Mouse (Mus musculus) neural tube, embryonic 12.5 days (tissue): ENCODE measurements around the gene Gstm1. TPM values are rescaled to one million over a fixed set of nuclear protein-coding genes. Genes with fewer than 3 reads are reported as not detected.
"Not testable (repeated sequence)": the region's sequence is repeated elsewhere in the genome, so short reads cannot be mapped to it uniquely, and the experiment has no call there.

Experiments
- ATAC-seq: fragments of 200-750 bp; cut with Nextera tagmentation; 2 replicates; pipeline ENCODE4 v1.8.0; 2017; ENCODE audit warnings: low read depth, mild to moderate bottlenecking, moderate TSS enrichment, moderate library complexity; ENCODE audit not compliant: low FRiP score
- H3K27ac ChIP-seq: fragments of 300-500 bp; sonication (generic); 2 replicates; pipeline ENCODE4 v1.5.1; 2016
- H3K27me3 ChIP-seq: fragments of 300-500 bp; sonication (generic); replicated peaks from 2 replicates; pipeline ENCODE4 v1.6.1; 2016; ENCODE audit warnings: mild to moderate bottlenecking
- H3K36me3 ChIP-seq: fragments of 300-500 bp; sonication (generic); 2 replicates; pipeline ENCODE4 v1.6.1; 2016; ENCODE audit warnings: mild to moderate bottlenecking
- H3K4me1 ChIP-seq: fragments of 300-500 bp; sonication (generic); 2 replicates; pipeline ENCODE4 v1.6.1; 2016
- H3K4me2 ChIP-seq: fragments of 300-500 bp; sonication (generic); replicated peaks from 2 replicates; pipeline ENCODE4 v1.6.1; 2016; ENCODE audit warnings: mild to moderate bottlenecking
- H3K4me3 ChIP-seq: fragments of 300-500 bp; sonication (generic); 2 replicates; pipeline ENCODE4 v1.5.1; 2016
- H3K9ac ChIP-seq: fragments of 300-500 bp; sonication (generic); 2 replicates; pipeline ENCODE4 v1.6.1; 2016; ENCODE audit warnings: mild to moderate bottlenecking
- H3K9me3 ChIP-seq: fragments of 300-500 bp; sonication (generic); 2 replicates; pipeline ENCODE4 v1.6.1; 2016; ENCODE audit warnings: mild to moderate bottlenecking
- WGBS: fragments of 180-500 bp; shearing (Covaris S2); methylation state at CpG from one replicate; pipeline ENCODE4 v1.1.7; 2016; 5-methylcytosine and 5-hydroxymethylcytosine counted together
- polyA plus RNA-seq: library from polyadenylated mRNA; unstranded; fragments of >200 nt; fragmentation: Nextera tagmentation; extraction: Ambion mirVana; gene quantifications from 2 replicates; pipeline ENCODE4 v1.2.1, GENCODE M21; 2016

Gene Gstm1
- polyA plus RNA-seq, 1 experiment from 2014 or later, result 24.8 TPM

- no peak overlapping the region for H3K9ac ChIP-seq
- no peaks in the 10 kb centered on the region for H3K27me3 ChIP-seq
- no peaks in the 10 kb centered on the region for H3K9me3 ChIP-seq
- ATAC-seq, result no peak
- no peaks in the 10 kb centered on the region for H3K36me3 ChIP-seq
- H3K4me2 ChIP-seq, result no peak overlapping the region
- no peak overlapping the region for H3K4me3 ChIP-seq
- H3K27ac ChIP-seq, result no peak overlapping the region
- WGBS, result 90% methylated on average over 4 of the region's 4 CpGs
- peaks cover 12% of the 10 kb centered on the region for H3K4me1 ChIP-seq
These were observed 4.4 kb downstream of the Gstm1 start for GRCm38 (mm10) chr3:108013331-108013871.

GRCm38 (mm10) chr3:108011558-108011957, 6.2 kb downstream of the Gstm1 start:
- Histone ChIP-seq H3K36me3 (no peaks in the 10 kb centered on the region), H3K4me3 (no peak overlapping the region), H3K27ac (no peak overlapping the region), H3K9ac (no peak overlapping the region), H3K9me3 (no peaks in the 10 kb centered on the region), H3K27me3 (no peaks in the 10 kb centered on the region), H3K4me2 (no peak overlapping the region), H3K4me1 (peaks cover 4% of the 10 kb centered on the region; the same call in 1 of the 2 replicates)
- ATAC-seq, result peak; percentile 51; the same call in 1 of the 2 replicates
- 55% methylated on average over 3 of the region's 3 CpGs for WGBS

- no peaks in the 10 kb centered on the region for H3K36me3 ChIP-seq
- no peak overlapping the region for H3K27ac ChIP-seq
- 79% methylated on average over 2 of the region's 2 CpGs for WGBS
These were observed 7.5 kb downstream of the Gstm1 start for GRCm38 (mm10) chr3:108010286-108010685.

GRCm38 (mm10) chr3:108002021-108002420, 15.8 kb downstream of the Gstm1 start:
- no peak for ATAC-seq
- WGBS, result 91% methylated on average over 8 of the region's 8 CpGs
- no peak overlapping the region for H3K4me3 ChIP-seq
- H3K4me1 ChIP-seq, result no peaks in the 10 kb centered on the region
- H3K36me3 ChIP-seq, result no peaks in the 10 kb centered on the region
- H3K9ac ChIP-seq, result no peak overlapping the region
- no peaks in the 10 kb centered on the region for H3K9me3 ChIP-seq
- no peak overlapping the region for H3K27ac ChIP-seq
- no peak overlapping the region for H3K4me2 ChIP-seq
- H3K27me3 ChIP-seq, result no peaks in the 10 kb centered on the region

More at GRCm38 (mm10) chr3:108010286-108010685, 7.5 kb downstream of the Gstm1 start:
- H3K9ac ChIP-seq, result no peak overlapping the region
- H3K4me3 ChIP-seq, result no peak overlapping the region
- no peak for ATAC-seq
- H3K27me3 ChIP-seq, result no peaks in the 10 kb centered on the region
- no peak overlapping the region for H3K4me2 ChIP-seq
- peaks cover 4% of the 10 kb centered on the region; the same call in 1 of the 2 replicates for H3K4me1 ChIP-seq
- no peaks in the 10 kb centered on the region for H3K9me3 ChIP-seq

- H3K27me3 ChIP-seq, result no peaks in the 10 kb centered on the region
- H3K9me3 ChIP-seq, result no peaks in the 10 kb centered on the region
- ATAC-seq, result no peak
- no peaks in the 10 kb centered on the region for H3K4me1 ChIP-seq
- no peak overlapping the region for H3K9ac ChIP-seq
- no peaks in the 10 kb centered on the region for H3K36me3 ChIP-seq
- no peak overlapping the region for H3K4me3 ChIP-seq
- no peak overlapping the region for H3K27ac ChIP-seq
- 88% methylated on average over 3 of the region's 3 CpGs for WGBS
- no peak overlapping the region for H3K4me2 ChIP-seq
These were observed 18.3 kb downstream of the Gstm1 start for GRCm38 (mm10) chr3:107999491-107999890.

- Histone ChIP-seq H3K9ac (no peak overlapping the region), H3K4me2 (no peak overlapping the region), H3K4me3 (no peak overlapping the region), H3K36me3 (no peaks in the 10 kb centered on the region), H3K27me3 (no peaks in the 10 kb centered on the region), H3K4me1 (no peaks in the 10 kb centered on the region), H3K27ac (no peak overlapping the region), H3K9me3 (no peaks in the 10 kb centered on the region)
- no peak for ATAC-seq
- WGBS, result 83% methylated on average over 3 of the region's 3 CpGs
These were observed 19.2 kb downstream of the Gstm1 start for GRCm38 (mm10) chr3:107998591-107998990.

GRCm38 (mm10) chr3:107996576-107996975, 21.2 kb downstream of the Gstm1 start:
- 88% methylated on average over 4 of the region's 4 CpGs for WGBS

GRCm38 (mm10) chr3:107995974-107996373, 21.8 kb downstream of the Gstm1 start:
- H3K9me3 ChIP-seq, H3K27me3 ChIP-seq, H3K4me1 ChIP-seq, ATAC-seq, H3K4me3 ChIP-seq, H3K27ac ChIP-seq, H3K36me3 ChIP-seq, H3K4me2 ChIP-seq, H3K9ac ChIP-seq: not testable (repeated sequence)
- WGBS, result 63% methylated on average over 2 of the region's 2 CpGs

More at GRCm38 (mm10) chr3:107996576-107996975, 21.2 kb downstream of the Gstm1 start:
- H3K4me1 ChIP-seq, result no peaks in the 10 kb centered on the region
- no peaks in the 10 kb centered on the region for H3K27me3 ChIP-seq
- H3K27ac ChIP-seq, result no peak overlapping the region
- H3K9ac ChIP-seq, result no peak overlapping the region
- H3K4me2 ChIP-seq, result no peak overlapping the region
- no peaks in the 10 kb centered on the region for H3K36me3 ChIP-seq
- no peak for ATAC-seq
- no peaks in the 10 kb centered on the region for H3K9me3 ChIP-seq
- H3K4me3 ChIP-seq, result no peak overlapping the region

GRCm38 (mm10) chr3:107986041-107986562, 31.7 kb downstream of the Gstm1 start, which contains the start of gene Gstm2:
Gstm2 (minus strand) TSS chr3:107986453.
- Histone ChIP-seq H3K4me3 (no peak within 1 kb of the TSS), H3K9me3 (no peaks in the 10 kb centered on the region), H3K4me1 (no peaks in the 10 kb centered on the region), H3K4me2 (no peak within 1 kb of the TSS; the same call in 1 of the 2 replicates), H3K36me3 (no peaks in the 10 kb centered on the region), H3K27ac (no peak within 1 kb of the TSS), H3K9ac (no peak within 1 kb of the TSS), H3K27me3 (no peaks in the 10 kb centered on the region)
- WGBS, result 66% methylated on average over 8 of the region's 8 CpGs
- ATAC-seq, result no peak

GRCm38 (mm10) chr3:107985141-107985540, 32.6 kb downstream of the Gstm1 start:
- not testable (repeated sequence) for H3K36me3 ChIP-seq, H3K4me1 ChIP-seq, H3K4me3 ChIP-seq, ATAC-seq, H3K9ac ChIP-seq, H3K27me3 ChIP-seq, H3K9me3 ChIP-seq, H3K27ac ChIP-seq, H3K4me2 ChIP-seq
- WGBS, result 97% methylated on average over 2 of the region's 2 CpGs

- H3K4me3 ChIP-seq, result no peak overlapping the region
- H3K4me1 ChIP-seq, result no peaks in the 10 kb centered on the region
- H3K9ac ChIP-seq, result no peak overlapping the region
- ATAC-seq, result no peak
- no peak overlapping the region for H3K4me2 ChIP-seq
- no peaks in the 10 kb centered on the region for H3K9me3 ChIP-seq
- no peaks in the 10 kb centered on the region for H3K27me3 ChIP-seq
- 87% methylated on average over 5 of the region's 5 CpGs for WGBS
- H3K27ac ChIP-seq, result no peak overlapping the region
- H3K36me3 ChIP-seq, result no peaks in the 10 kb centered on the region
These were observed 33.3 kb downstream of the Gstm1 start for GRCm38 (mm10) chr3:107984471-107984870.

- H3K36me3 ChIP-seq, result no peaks in the 10 kb centered on the region
- no peak overlapping the region for H3K4me3 ChIP-seq
- no peaks in the 10 kb centered on the region for H3K27me3 ChIP-seq
- no peak overlapping the region for H3K9ac ChIP-seq
- no peaks in the 10 kb centered on the region for H3K9me3 ChIP-seq
- H3K4me2 ChIP-seq, result no peak overlapping the region
- H3K4me1 ChIP-seq, result no peaks in the 10 kb centered on the region
- no peak for ATAC-seq
- WGBS, result 70% methylated on average over 3 of the region's 3 CpGs
- no peak overlapping the region for H3K27ac ChIP-seq
These were observed 34.0 kb downstream of the Gstm1 start for GRCm38 (mm10) chr3:107983771-107984170.

- Histone ChIP-seq H3K27ac (no peak overlapping the region), H3K4me1 (no peaks in the 10 kb centered on the region), H3K27me3 (no peaks in the 10 kb centered on the region), H3K4me2 (no peak overlapping the region), H3K9ac (no peak overlapping the region), H3K36me3 (no peaks in the 10 kb centered on the region), H3K4me3 (no peak overlapping the region), H3K9me3 (no peaks in the 10 kb centered on the region)
- WGBS, result 87% methylated on average over 6 of the region's 6 CpGs
- no peak for ATAC-seq
These were observed 35.0 kb downstream of the Gstm1 start for GRCm38 (mm10) chr3:107982726-107983125.
